In the genomic region with DNA sequence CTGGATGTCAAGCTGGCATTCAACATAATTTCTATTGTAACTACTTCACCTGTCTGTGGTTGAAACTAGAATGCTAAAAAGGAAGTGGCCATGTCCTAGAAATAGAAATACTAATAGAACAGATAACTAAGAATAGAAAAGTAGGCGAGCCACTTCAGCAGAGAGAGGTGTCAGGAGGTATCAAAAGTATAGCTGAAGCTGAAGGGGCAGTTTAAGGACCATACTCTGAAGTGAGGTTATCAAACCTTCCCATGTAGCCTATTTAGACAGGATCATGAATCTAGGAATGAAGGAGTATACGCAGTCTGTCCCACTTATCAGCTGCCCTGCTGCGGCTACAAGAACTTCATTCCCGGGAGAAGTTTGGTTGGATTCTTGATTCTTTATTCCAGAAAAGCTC, we compare ENCODE assay signal across 12 mouse cellular contexts. TPM values are rescaled to one million over a fixed set of nuclear protein-coding genes. Genes with fewer than 3 reads are reported as not detected.
DNase-seq lines count a peak whose midpoint lies in the region; ATAC-seq and TF ChIP-seq lines count a peak whose summit lies in the region.
"Had no signal": no experiment of that assay in that cellular context is flagged by ENCODE, and none has a peak within 500 bp of the region (broad histone marks: within the 10 kb centered on the region; RNA-seq: fewer than 3 reads in every experiment).

No protein-coding gene starts in this region.

- peak overlapping the region; percentile 24; the same call in 1 of the 2 replicates for H3K4me2 ChIP-seq in forebrain, embryonic 13.5 days
- no peak overlapping the region for H3K4me2 ChIP-seq in forebrain, embryonic 15.5 days (replicated peaks)
- peak overlapping the region; percentile 23; the same call in 1 of the 2 replicates for H3K4me2 ChIP-seq in hindbrain, embryonic 13.5 days
- H3K4me2 ChIP-seq in hindbrain, embryonic 12.5 days (replicated peaks) = no peak overlapping the region
- peak overlapping the region; percentile 32; the same call in 1 of the 2 replicates for H3K4me2 ChIP-seq in midbrain, postnatal 0 days (ENCODE audit: low read depth, low read length, poor library complexity, severe bottlenecking)
- H3K4me2 ChIP-seq in stomach, embryonic 16.5 days (ENCODE audit: low read depth, low read length) = peak overlapping the region; percentile 43

- 69% methylated on average over 4 of the region's 4 CpGs for WGBS in forebrain, embryonic 13.5 days
- WGBS in forebrain, embryonic 15.5 days = 69% methylated on average over 4 of the region's 4 CpGs
- WGBS in hindbrain, embryonic 13.5 days = 72% methylated on average over 4 of the region's 4 CpGs
- WGBS in hindbrain, embryonic 12.5 days = 56% methylated on average over 4 of the region's 4 CpGs
- WGBS in midbrain, postnatal 0 days = 68% methylated on average over 4 of the region's 4 CpGs
- WGBS in midbrain, embryonic 10.5 days = 67% methylated on average over 4 of the region's 4 CpGs
- 33% methylated on average over 4 of the region's 4 CpGs for WGBS in stomach, embryonic 16.5 days

- no peak overlapping the region for H3K9ac ChIP-seq in forebrain, embryonic 13.5 days
- H3K9ac ChIP-seq in forebrain, embryonic 15.5 days (replicated peaks) = no peak overlapping the region
- no peak overlapping the region for H3K9ac ChIP-seq in hindbrain, embryonic 13.5 days
- H3K9ac ChIP-seq in hindbrain, embryonic 12.5 days = no peak overlapping the region
- no peak overlapping the region for H3K9ac ChIP-seq in midbrain, postnatal 0 days (replicated peaks; ENCODE audit: low read length, poor library complexity, severe bottlenecking)
- H3K9ac ChIP-seq in stomach, embryonic 16.5 days (ENCODE audit: low read length) = peak overlapping the region; percentile 57; the same call in 1 of the 2 replicates

- H3K4me3 ChIP-seq in forebrain, embryonic 13.5 days = no peak overlapping the region
- H3K4me3 ChIP-seq in forebrain, embryonic 15.5 days = no peak overlapping the region
- H3K4me3 ChIP-seq in hindbrain, embryonic 13.5 days = no peak overlapping the region
- H3K4me3 ChIP-seq in hindbrain, embryonic 12.5 days = no peak overlapping the region
- no peak overlapping the region for H3K4me3 ChIP-seq in midbrain, postnatal 0 days (ENCODE audit: low read depth, low read length)
- H3K4me3 ChIP-seq in midbrain, embryonic 10.5 days = no peak overlapping the region
- H3K4me3 ChIP-seq in stomach, embryonic 16.5 days (replicated peaks; ENCODE audit: low read length) = peak overlapping the region; percentile 13; the same call in 1 of the 2 replicates
- H3K4me3 ChIP-seq: left cerebral cortex, adult 2 months had no signal

- H3K27me3 ChIP-seq in forebrain, embryonic 13.5 days = no peaks in the 10 kb centered on the region
- no peaks in the 10 kb centered on the region for H3K27me3 ChIP-seq in forebrain, embryonic 15.5 days
- no peaks in the 10 kb centered on the region for H3K27me3 ChIP-seq in hindbrain, embryonic 13.5 days
- H3K27me3 ChIP-seq in hindbrain, embryonic 12.5 days = no peaks in the 10 kb centered on the region
- H3K27me3 ChIP-seq in midbrain, postnatal 0 days (ENCODE audit: insufficient read depth, low read length) = no peaks in the 10 kb centered on the region
- no peaks in the 10 kb centered on the region for H3K27me3 ChIP-seq in midbrain, embryonic 10.5 days (ENCODE audit: low read depth, poor library complexity, severe bottlenecking)
- H3K27me3 ChIP-seq in stomach, embryonic 16.5 days (ENCODE audit: control insufficient read depth, insufficient read depth, low read length) = no peaks in the 10 kb centered on the region

- no peak for TF ChIP-seq CTCF in midbrain, postnatal 0 days (IDR thresholded peaks at IDR 0.05)

- no peaks in the 10 kb centered on the region for H3K9me3 ChIP-seq in forebrain, embryonic 13.5 days (replicated peaks)
- no peaks in the 10 kb centered on the region for H3K9me3 ChIP-seq in forebrain, embryonic 15.5 days
- H3K9me3 ChIP-seq in hindbrain, embryonic 13.5 days = no peaks in the 10 kb centered on the region
- H3K9me3 ChIP-seq in hindbrain, embryonic 12.5 days (replicated peaks) = no peaks in the 10 kb centered on the region
- H3K9me3 ChIP-seq in midbrain, postnatal 0 days (ENCODE audit: low read length) = no peaks in the 10 kb centered on the region
- no peaks in the 10 kb centered on the region for H3K9me3 ChIP-seq in midbrain, embryonic 10.5 days (replicated peaks)
- H3K9me3 ChIP-seq in stomach, embryonic 16.5 days (replicated peaks; ENCODE audit: control insufficient read depth, low read length) = no peaks in the 10 kb centered on the region

- no peak overlapping the region for H3K27ac ChIP-seq in forebrain, embryonic 13.5 days
- H3K27ac ChIP-seq in forebrain, embryonic 15.5 days (replicated peaks) = no peak overlapping the region
- H3K27ac ChIP-seq in hindbrain, embryonic 13.5 days = no peak overlapping the region
- no peak overlapping the region for H3K27ac ChIP-seq in hindbrain, embryonic 12.5 days
- no peak overlapping the region for H3K27ac ChIP-seq in midbrain, postnatal 0 days (ENCODE audit: low read depth, low read length)
- H3K27ac ChIP-seq in midbrain, embryonic 10.5 days (replicated peaks) = no peak overlapping the region
- H3K27ac ChIP-seq in stomach, embryonic 16.5 days (ENCODE audit: low read length) = no peak overlapping the region
- H3K27ac ChIP-seq: left cerebral cortex, adult 2 months had no signal

- H3K36me3 ChIP-seq in forebrain, embryonic 13.5 days (ENCODE audit: poor library complexity, severe bottlenecking) = no peaks in the 10 kb centered on the region
- no peaks in the 10 kb centered on the region for H3K36me3 ChIP-seq in forebrain, embryonic 15.5 days
- H3K36me3 ChIP-seq in hindbrain, embryonic 13.5 days = no peaks in the 10 kb centered on the region
- H3K36me3 ChIP-seq in hindbrain, embryonic 12.5 days = no peaks in the 10 kb centered on the region
- no peaks in the 10 kb centered on the region for H3K36me3 ChIP-seq in midbrain, postnatal 0 days (ENCODE audit: insufficient read depth, low read length)
- H3K36me3 ChIP-seq in midbrain, embryonic 10.5 days = no peaks in the 10 kb centered on the region
- H3K36me3 ChIP-seq in stomach, embryonic 16.5 days (ENCODE audit: control insufficient read depth, insufficient read depth, low read length) = no peaks in the 10 kb centered on the region

- DNase-seq in midbrain, postnatal 0 days (ENCODE audit: low spot score) = no peak
- no peak for DNase-seq in midbrain, embryonic 10.5 days (ENCODE audit: low spot score)
- no peak for DNase-seq in layer of hippocampus, adult 8-10 months (ENCODE audit: low spot score in 2 of 2)

- no peaks in the 10 kb centered on the region for H3K4me1 ChIP-seq in forebrain, embryonic 13.5 days
- H3K4me1 ChIP-seq in forebrain, embryonic 15.5 days = no peaks in the 10 kb centered on the region
- no peaks in the 10 kb centered on the region; the same call in 1 of the 2 replicates for H3K4me1 ChIP-seq in hindbrain, embryonic 13.5 days (replicated peaks)
- H3K4me1 ChIP-seq in hindbrain, embryonic 12.5 days = no peaks in the 10 kb centered on the region
- no peaks in the 10 kb centered on the region for H3K4me1 ChIP-seq in midbrain, postnatal 0 days (ENCODE audit: insufficient read depth, low read length)
- H3K4me1 ChIP-seq in midbrain, embryonic 10.5 days = no peaks in the 10 kb centered on the region
- no peaks in the 10 kb centered on the region for H3K4me1 ChIP-seq in stomach, embryonic 16.5 days (ENCODE audit: control insufficient read depth, insufficient read depth, low read length)

- no peak for ATAC-seq in forebrain, embryonic 13.5 days
- no peak for ATAC-seq in forebrain, embryonic 15.5 days (replicated peaks)
- ATAC-seq in hindbrain, embryonic 13.5 days (ENCODE audit: low FRiP score) = no peak
- ATAC-seq in hindbrain, embryonic 12.5 days (ENCODE audit: low FRiP score) = no peak; the same call in 1 of the 2 replicates
- no peak for ATAC-seq in midbrain, postnatal 0 days (ENCODE audit: low FRiP score)
- no peak for ATAC-seq in stomach, embryonic 16.5 days (ENCODE audit: insufficient read depth, low FRiP score)

RNA-seq across cellular contexts. Expression of a gene that starts 9.8 kb away (rescaled TPM):
- not detected in 2 replicates for polyA plus RNA-seq in forebrain, embryonic 13.5 days (2015; fragmentation: Nextera tagmentation; extraction: Ambion mirVana)
- not detected in 2 replicates for polyA plus RNA-seq in forebrain, embryonic 15.5 days (2015; fragmentation: Nextera tagmentation; extraction: Ambion mirVana)
- not detected in 2 replicates for polyA plus RNA-seq in hindbrain, embryonic 13.5 days (2015; fragmentation: Nextera tagmentation; extraction: Ambion mirVana)
- polyA plus RNA-seq in hindbrain, embryonic 12.5 days (2016; fragmentation: Nextera tagmentation; extraction: Ambion mirVana) = not detected in 2 replicates
- total RNA-seq in midbrain, postnatal 0 days (2014; rRNA removed) = not detected in 2 replicates
- polyA plus RNA-seq in midbrain, postnatal 0 days (2015; fragmentation: Nextera tagmentation; extraction: Ambion mirVana) = not detected in 2 replicates
- not detected in 2 replicates for polyA plus RNA-seq in midbrain, embryonic 10.5 days (2016; fragmentation: Nextera tagmentation; extraction: Ambion mirVana)
- not detected in 2 replicates for polyA plus RNA-seq in stomach, embryonic 16.5 days (2015; fragmentation: Nextera tagmentation; extraction: Ambion mirVana)
- total RNA-seq in layer of hippocampus, adult 8-10 months (2022) = not detected
- total RNA-seq: ES-E14; gastrocnemius, postnatal 10 days; left cerebral cortex, adult 2 months had no signal
- polyA plus RNA-seq: brain, embryonic 14.5 days had no signal

Comparison
In these comparisons a context has a peak if more than half of its experiments do, and no peak if none do; other contexts are left out.
1. H3K4me2 ChIP-seq: peak in forebrain, embryonic 13.5 days (single experiment), hindbrain, embryonic 13.5 days (single experiment), midbrain, postnatal 0 days (single experiment) and stomach, embryonic 16.5 days (single experiment); none in forebrain, embryonic 15.5 days (single experiment) and hindbrain, embryonic 12.5 days (single experiment).